In the genomic region with DNA sequence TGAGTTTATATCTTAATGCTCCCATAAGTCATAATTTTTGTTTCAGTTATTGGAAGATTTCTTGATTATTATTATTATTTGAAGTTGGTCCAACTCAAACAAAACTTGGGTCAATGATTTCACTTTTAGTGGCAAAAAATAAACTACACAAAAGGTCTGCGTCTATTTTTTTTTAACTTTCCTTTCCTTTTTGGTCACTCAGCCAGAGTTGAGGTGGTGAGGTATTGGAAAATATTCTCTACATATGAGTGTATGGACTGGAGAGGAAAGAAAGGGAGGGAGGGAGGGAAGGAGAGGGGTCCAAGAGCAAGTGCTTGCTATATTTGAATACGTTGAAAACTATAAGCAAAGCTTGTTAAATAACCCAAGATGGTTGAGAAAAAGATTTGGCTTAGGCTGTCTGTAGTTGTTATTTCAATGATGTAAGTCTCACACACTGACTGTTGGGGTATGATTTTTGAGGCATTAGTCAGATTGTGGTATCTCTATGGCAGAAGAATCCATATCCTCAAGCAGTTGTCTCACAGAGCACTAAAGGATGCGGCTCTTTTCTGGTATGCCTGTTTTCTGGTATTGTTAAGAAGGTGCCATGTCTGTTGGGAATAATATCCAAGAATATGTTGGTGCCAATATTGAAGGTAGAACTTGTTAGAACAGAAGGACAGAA, we compare ENCODE assay signal across 24 mouse cellular contexts.
DNase-seq lines count a peak whose midpoint lies in the region; ATAC-seq and TF ChIP-seq lines count a peak whose summit lies in the region.
"Had no signal": no experiment of that assay in that cellular context is flagged by ENCODE, and none has a peak within 500 bp of the region (broad histone marks: within the 10 kb centered on the region; RNA-seq: fewer than 3 reads in every experiment).

No protein-coding gene starts in this region.

- in situ Hi-C loops in Patski (cut with MboI; ENCODE audit: low pct_unique_long_range_greater_than_20kb), result no loop called here

- no peak overlapping the region for H3K9ac ChIP-seq in hindbrain, embryonic 13.5 days
- H3K9ac ChIP-seq in kidney, embryonic 16.5 days (replicated peaks; ENCODE audit: low read length), result no peak overlapping the region
- H3K9ac ChIP-seq: embryonic facial prominence, embryonic 13.5 days; embryonic facial prominence, embryonic 15.5 days; forebrain, embryonic 13.5 days; forebrain, embryonic 15.5 days; forebrain, postnatal 0 days had no signal

- no peaks in the 10 kb centered on the region for H3K4me1 ChIP-seq in hindbrain, embryonic 13.5 days (replicated peaks)
- H3K4me1 ChIP-seq in kidney, embryonic 16.5 days (ENCODE audit: insufficient read depth, low read length), result no peaks in the 10 kb centered on the region
- H3K4me1 ChIP-seq: embryonic facial prominence, embryonic 13.5 days; embryonic facial prominence, embryonic 15.5 days; forebrain, embryonic 13.5 days; forebrain, embryonic 15.5 days had no signal

- 89% methylated on average over 3 of the region's 3 CpGs for WGBS in hindbrain, embryonic 13.5 days
- WGBS in kidney, embryonic 16.5 days, result 85% methylated on average over 3 of the region's 3 CpGs

- H3K27ac ChIP-seq in hindbrain, embryonic 13.5 days, result no peak overlapping the region
- no peak overlapping the region for H3K27ac ChIP-seq in kidney, embryonic 16.5 days (ENCODE audit: low read length)
- H3K27ac ChIP-seq: embryonic facial prominence, embryonic 13.5 days; embryonic facial prominence, embryonic 15.5 days; forebrain, embryonic 13.5 days; forebrain, embryonic 15.5 days had no signal

- H3K4me3 ChIP-seq in hindbrain, embryonic 13.5 days, result no peak overlapping the region
- no peak overlapping the region for H3K4me3 ChIP-seq in kidney, embryonic 16.5 days (ENCODE audit: low read length)
- H3K4me3 ChIP-seq: embryonic facial prominence, embryonic 13.5 days; embryonic facial prominence, embryonic 15.5 days; forebrain, embryonic 13.5 days; forebrain, embryonic 15.5 days had no signal

- ATAC-seq in Patski, result peak; percentile 83
- no peak for ATAC-seq in CD4-positive, CD25-positive, alpha-beta regulatory T cell, adult 4 months
- no peak for ATAC-seq in hindbrain, embryonic 13.5 days (ENCODE audit: low FRiP score)
- ATAC-seq in kidney, embryonic 16.5 days (ENCODE audit: low FRiP score, low TSS enrichment), result no peak
- no peak for ATAC-seq in megakaryocyte progenitor cell, adult 5-6 weeks (replicated peaks; ENCODE audit: poor library complexity)
- ATAC-seq: activated CD4-positive, CD25-positive, alpha-beta regulatory T cell, adult 4 months; forebrain, embryonic 13.5 days; forebrain, embryonic 15.5 days; forebrain, postnatal 0 days had no signal

- TF ChIP-seq CTCF in Patski (IDR thresholded peaks at IDR 0.05), result no peak

- no peaks in the 10 kb centered on the region for H3K36me3 ChIP-seq in hindbrain, embryonic 13.5 days
- no peaks in the 10 kb centered on the region for H3K36me3 ChIP-seq in kidney, embryonic 16.5 days (ENCODE audit: insufficient read depth, low read length)
- H3K36me3 ChIP-seq: embryonic facial prominence, embryonic 13.5 days; embryonic facial prominence, embryonic 15.5 days; forebrain, embryonic 15.5 days had no signal

- no peak overlapping the region for H3K4me2 ChIP-seq in hindbrain, embryonic 13.5 days
- no peak overlapping the region for H3K4me2 ChIP-seq in kidney, embryonic 16.5 days (replicated peaks; ENCODE audit: low read depth, low read length)
- H3K4me2 ChIP-seq: embryonic facial prominence, embryonic 13.5 days; embryonic facial prominence, embryonic 15.5 days; forebrain, embryonic 13.5 days; forebrain, embryonic 15.5 days had no signal

- H3K27me3 ChIP-seq in Patski, result no peaks in the 10 kb centered on the region
- no peaks in the 10 kb centered on the region for H3K27me3 ChIP-seq in hindbrain, embryonic 13.5 days
- no peaks in the 10 kb centered on the region for H3K27me3 ChIP-seq in kidney, embryonic 16.5 days (ENCODE audit: insufficient read depth, low read length)
- H3K27me3 ChIP-seq: embryonic facial prominence, embryonic 13.5 days; embryonic facial prominence, embryonic 15.5 days; forebrain, embryonic 13.5 days; forebrain, embryonic 15.5 days had no signal

- no peaks in the 10 kb centered on the region for H3K9me3 ChIP-seq in hindbrain, embryonic 13.5 days
- no peaks in the 10 kb centered on the region for H3K9me3 ChIP-seq in kidney, embryonic 16.5 days (ENCODE audit: low read length)
- H3K9me3 ChIP-seq: embryonic facial prominence, embryonic 13.5 days; embryonic facial prominence, embryonic 15.5 days; forebrain, embryonic 13.5 days; forebrain, embryonic 15.5 days had no signal

- DNase-seq in 3134 (ENCODE audit: extremely low read depth, insufficient read length, low spot score) (peak; percentile 10), 3T3-L1 (ENCODE audit: low read depth, low spot score) (peak; percentile 82), Patski (ENCODE audit: low read depth, low spot score) (no peak)
- peak; percentile 32 for DNase-seq in Muller cell, postnatal 12 days (ENCODE audit: inconsistent ontology term)
- DNase-seq: adrenal gland, adult 8-10 months; adrenal gland, postnatal 14 days; adrenal gland, postnatal 36 days; cerebellum, adult 11 months; cerebellum, adult 18-20 months; cerebellum, adult 8-10 months; cerebellum, adult 9-11 months; cerebellum, postnatal 14 days; cerebellum, postnatal 36 days; embryo, embryonic 11 days; forebrain, postnatal 0 days had no signal

- POLR2A ChIA-PET in Patski (lab: Charles Lee), result no interaction called here

- CTCF ChIA-PET in Patski (lab: Charles Lee), result interaction anchor here (0.7 kb wide), 1 partner anchor 25 kb away, joined by 3 read pairs; no protein-coding TSS in a partner anchor
